Mouse (Mus musculus): Measurements from ENCODE around the gene Hist2h2aa2. TPM values are rescaled to one million over a fixed set of nuclear protein-coding genes. Genes with fewer than 3 reads are reported as not detected.
"Not testable (repeated sequence)": the region's sequence is repeated elsewhere in the genome, so short reads cannot be mapped to it uniquely, and the experiment has no call there.

Gene Hist2h2aa2
- polyA plus RNA-seq, 1 experiment from 2014 or later: 34.7 TPM

GRCm38 (mm10) chr3:96257190-96257589 is 17.1 kb upstream of the Hist2h2aa2 start:
- Histone ChIP-seq H3K4me3 (no peak overlapping the region), H3K9ac (0 out of 2 replicates have a peak overlapping the region, but pooled peaks have one; percentile 14), H3K27ac (replicated peaks) (no peak overlapping the region), H3K4me2 (no peak overlapping the region), H3K9me3 (no peaks in the 10 kb centered on the region), H3K36me3 (no peaks in the 10 kb centered on the region), H3K27me3 (replicated peaks) (no peaks in the 10 kb centered on the region), H3K4me1 (peaks cover 15% of the 10 kb centered on the region)
- WGBS: 71% methylated on average over 3 of the region's 3 CpGs
- no peak for ATAC-seq (ENCODE audit: extremely low read depth, insufficient number of reproducible peaks, low FRiP score, low TSS enrichment)

GRCm38 (mm10) chr3:96255926-96256593 is 16.0 kb upstream of the Hist2h2aa2 start:
- Histone ChIP-seq H3K4me3 (no peak overlapping the region), H3K27ac (replicated peaks) (no peak overlapping the region), H3K27me3 (replicated peaks) (no peaks in the 10 kb centered on the region), H3K4me2 (no peak overlapping the region), H3K36me3 (no peaks in the 10 kb centered on the region), H3K9ac (no peak overlapping the region), H3K9me3 (no peaks in the 10 kb centered on the region), H3K4me1 (peaks cover 4% of the 10 kb centered on the region)
- no peak for ATAC-seq (ENCODE audit: extremely low read depth, insufficient number of reproducible peaks, low FRiP score, low TSS enrichment)
- 71% methylated on average over 5 of the region's 5 CpGs for WGBS

- Histone ChIP-seq H3K27ac (replicated peaks) (no peak overlapping the region), H3K9me3 (no peaks in the 10 kb centered on the region), H3K4me3 (no peak overlapping the region), H3K4me2 (peak overlapping the region; percentile 6; the same call in 1 of the 2 replicates), H3K36me3 (no peaks in the 10 kb centered on the region), H3K27me3 (replicated peaks) (no peaks in the 10 kb centered on the region), H3K4me1 (peaks cover 10% of the 10 kb centered on the region), H3K9ac (peak overlapping the region; percentile 53)
- 23% methylated on average over 10 of the region's 10 CpGs for WGBS
- no peak for ATAC-seq (ENCODE audit: extremely low read depth, insufficient number of reproducible peaks, low FRiP score, low TSS enrichment)
Observed at GRCm38 (mm10) chr3:96254683-96255355, 14.7 kb upstream of the Hist2h2aa2 start.

GRCm38 (mm10) chr3:96251787-96252186 is 11.7 kb upstream of the Hist2h2aa2 start:
- WGBS: 81% methylated on average over 3 of the region's 3 CpGs
- no peaks in the 10 kb centered on the region for H3K9me3 ChIP-seq
- H3K4me1 ChIP-seq: peaks cover 35% of the 10 kb centered on the region
- no peaks in the 10 kb centered on the region for H3K27me3 ChIP-seq (replicated peaks)
- ATAC-seq (ENCODE audit: extremely low read depth, insufficient number of reproducible peaks, low FRiP score, low TSS enrichment): no peak
- no peak overlapping the region for H3K9ac ChIP-seq
- H3K27ac ChIP-seq (replicated peaks): no peak overlapping the region
- H3K4me3 ChIP-seq: no peak overlapping the region
- H3K36me3 ChIP-seq: no peaks in the 10 kb centered on the region
- H3K4me2 ChIP-seq: no peak overlapping the region

- Histone ChIP-seq H3K36me3 (no peaks in the 10 kb centered on the region), H3K9me3 (no peaks in the 10 kb centered on the region), H3K9ac (no peak overlapping the region), H3K4me2 (no peak overlapping the region), H3K4me3 (no peak overlapping the region), H3K27ac (replicated peaks) (no peak overlapping the region), H3K4me1 (peaks cover 31% of the 10 kb centered on the region), H3K27me3 (replicated peaks) (no peaks in the 10 kb centered on the region)
- no peak for ATAC-seq (ENCODE audit: extremely low read depth, insufficient number of reproducible peaks, low FRiP score, low TSS enrichment)
- 72% methylated on average over 3 of the region's 3 CpGs for WGBS
Observed at GRCm38 (mm10) chr3:96250890-96251289, 10.8 kb upstream of the Hist2h2aa2 start.

- H3K36me3 ChIP-seq: no peaks in the 10 kb centered on the region
- H3K27ac ChIP-seq (replicated peaks): no peak overlapping the region
- H3K9ac ChIP-seq: no peak overlapping the region; the same call in 1 of the 2 replicates
- no peak for ATAC-seq (ENCODE audit: extremely low read depth, insufficient number of reproducible peaks, low FRiP score, low TSS enrichment)
- peak overlapping the region; percentile 72 for H3K4me2 ChIP-seq
- no peaks in the 10 kb centered on the region for H3K9me3 ChIP-seq
- no peaks in the 10 kb centered on the region for H3K27me3 ChIP-seq (replicated peaks)
- peak overlapping the region; percentile 56; the same call in 1 of the 2 replicates for H3K4me3 ChIP-seq
- 58% methylated on average over 4 of the region's 4 CpGs for WGBS
- peaks cover 38% of the 10 kb centered on the region for H3K4me1 ChIP-seq
Observed at GRCm38 (mm10) chr3:96249034-96249345, 8.9 kb upstream of the Hist2h2aa2 start.

GRCm38 (mm10) chr3:96248141-96249033 is 8.3 kb upstream of the Hist2h2aa2 start:
- peak overlapping the region; percentile 84 for H3K9ac ChIP-seq
- peaks cover 44% of the 10 kb centered on the region for H3K4me1 ChIP-seq
- H3K4me3 ChIP-seq: peak overlapping the region; percentile 56
- no peaks in the 10 kb centered on the region for H3K9me3 ChIP-seq
- no peaks in the 10 kb centered on the region for H3K27me3 ChIP-seq (replicated peaks)
- H3K36me3 ChIP-seq: no peaks in the 10 kb centered on the region
- H3K27ac ChIP-seq (replicated peaks): 0 out of 2 replicates have a peak overlapping the region, but pooled peaks have one; percentile 73
- peak overlapping the region; percentile 72 for H3K4me2 ChIP-seq
- WGBS: 45% methylated on average over 6 of the region's 6 CpGs
- no peak for ATAC-seq (ENCODE audit: extremely low read depth, insufficient number of reproducible peaks, low FRiP score, low TSS enrichment)

GRCm38 (mm10) chr3:96247356-96248140 is 7.5 kb upstream of the Hist2h2aa2 start:
- peak overlapping the region; percentile 56 for H3K4me3 ChIP-seq
- no peak for ATAC-seq (ENCODE audit: extremely low read depth, insufficient number of reproducible peaks, low FRiP score, low TSS enrichment)
- H3K4me1 ChIP-seq: peaks cover 48% of the 10 kb centered on the region
- H3K36me3 ChIP-seq: no peaks in the 10 kb centered on the region
- H3K4me2 ChIP-seq: peak overlapping the region; percentile 72
- peak overlapping the region; percentile 73 for H3K27ac ChIP-seq (replicated peaks)
- no peaks in the 10 kb centered on the region for H3K27me3 ChIP-seq (replicated peaks)
- no peaks in the 10 kb centered on the region for H3K9me3 ChIP-seq
- peak overlapping the region; percentile 84 for H3K9ac ChIP-seq
- 5% methylated on average over 11 of the region's 11 CpGs for WGBS

GRCm38 (mm10) chr3:96246427-96246856 is 6.4 kb upstream of the Hist2h2aa2 start, which contains the start of gene Hist2h3c1:
Hist2h3c1 (plus strand) TSS chr3:96246685.
- 0% methylated on average over 7 of the region's 47 CpGs for WGBS
- H3K4me2 ChIP-seq: peak within 1 kb of the TSS; percentile 72
- H3K9me3 ChIP-seq; H3K36me3 ChIP-seq; H3K27me3 ChIP-seq (replicated peaks): not testable (repeated sequence)
- H3K4me3 ChIP-seq: peak within 1 kb of the TSS; percentile 56
- peak; percentile 82 for ATAC-seq (ENCODE audit: extremely low read depth, insufficient number of reproducible peaks, low FRiP score, low TSS enrichment)
- H3K27ac ChIP-seq (replicated peaks): peak within 1 kb of the TSS; percentile 87
- peaks cover 48% of the 10 kb centered on the region for H3K4me1 ChIP-seq
- peak within 1 kb of the TSS; percentile 84 for H3K9ac ChIP-seq

GRCm38 (mm10) chr3:96246018-96246417 is 5.9 kb upstream of the Hist2h2aa2 start:
- H3K4me3 ChIP-seq: peak overlapping the region; percentile 47
- 0% methylated on average over 10 of the region's 21 CpGs for WGBS
- ATAC-seq (ENCODE audit: extremely low read depth, insufficient number of reproducible peaks, low FRiP score, low TSS enrichment); H3K27me3 ChIP-seq (replicated peaks); H3K36me3 ChIP-seq; H3K9me3 ChIP-seq: not testable (repeated sequence)
- peak overlapping the region; percentile 57 for H3K4me2 ChIP-seq
- H3K4me1 ChIP-seq: peaks cover 48% of the 10 kb centered on the region
- H3K9ac ChIP-seq: peak overlapping the region; percentile 75
- peak overlapping the region; percentile 87 for H3K27ac ChIP-seq (replicated peaks)
